ENCODE assay signal across 16 mouse cellular contexts in genomic region chr17:86743351-86743941, GRCm38 (mm10). TPM values are rescaled to one million over a fixed set of nuclear protein-coding genes. Genes with fewer than 3 reads are reported as not detected.
DNase-seq lines count a peak whose midpoint lies in the region; ATAC-seq and TF ChIP-seq lines count a peak whose summit lies in the region.
"Had no signal": no experiment of that assay in that cellular context is flagged by ENCODE, and none has a peak within 500 bp of the region (broad histone marks: within the 10 kb centered on the region; RNA-seq: fewer than 3 reads in every experiment).

No protein-coding gene starts in this region.

- no peaks in the 10 kb centered on the region for H3K4me1 ChIP-seq in stomach, postnatal 0 days (replicated peaks; ENCODE audit: control insufficient read depth, insufficient read depth)
- H3K4me1 ChIP-seq: forebrain, embryonic 13.5 days; limb, embryonic 15.5 days; megakaryocyte, embryonic 14.5 days had no signal

- H3K4me2 ChIP-seq in stomach, postnatal 0 days (replicated peaks; ENCODE audit: low read depth) = no peak overlapping the region
- H3K4me2 ChIP-seq: forebrain, embryonic 13.5 days; limb, embryonic 15.5 days had no signal

- no peak overlapping the region for H3K4me3 ChIP-seq in left cerebral cortex, adult 2 months
- H3K4me3 ChIP-seq in stomach, postnatal 0 days (ENCODE audit: low read depth, low read length) = no peak overlapping the region
- H3K4me3 ChIP-seq: forebrain, embryonic 13.5 days; limb, embryonic 15.5 days; megakaryocyte, embryonic 14.5 days had no signal

- peak; percentile 17 for TF ChIP-seq CTCF in left cerebral cortex, adult 2 months (IDR thresholded peaks at IDR 0.05)
- TF ChIP-seq CTCF in stomach, postnatal 0 days (IDR thresholded peaks at IDR 0.05; ENCODE audit: low read depth) = peak; percentile 55

- no peaks in the 10 kb centered on the region for H3K36me3 ChIP-seq in stomach, postnatal 0 days (ENCODE audit: control insufficient read depth, insufficient read depth, low read length)
- H3K36me3 ChIP-seq: limb, embryonic 15.5 days had no signal

- 71% methylated on average over 7 of the region's 7 CpGs for WGBS in stomach, postnatal 0 days

- no peaks in the 10 kb centered on the region for H3K9me3 ChIP-seq in stomach, postnatal 0 days (ENCODE audit: control insufficient read depth, low read length)
- H3K9me3 ChIP-seq: forebrain, embryonic 13.5 days; limb, embryonic 15.5 days; megakaryocyte, embryonic 14.5 days had no signal

- DNase-seq in CD4-positive, CD25-positive, alpha-beta regulatory T cell, adult 2 months (ENCODE audit: low read depth, low spot score) = peak; percentile 31
- DNase-seq in left cerebral cortex, adult 2 months (ENCODE audit: extremely low spot score in 1 of 2, low spot score in 2 of 2) = no peak
- DNase-seq in left cerebral cortex, adult 18-20 months (ENCODE audit: low spot score in 2 of 2) = no peak
- DNase-seq in thymus, postnatal 4 days = peak; percentile 49
- DNase-seq in thymus, postnatal 0 days (ENCODE audit: low spot score) = no peak
- DNase-seq in stomach, postnatal 0 days (ENCODE audit: low spot score) = no peak
- no peak for DNase-seq in right cerebral cortex, postnatal 14 days
- DNase-seq: cerebellum, postnatal 10 days; layer of hippocampus, adult 9-11 months; right cerebral cortex, adult 18-20 months had no signal

- no peaks in the 10 kb centered on the region for H3K27me3 ChIP-seq in stomach, postnatal 0 days (ENCODE audit: control insufficient read depth, insufficient read depth, low read length)
- H3K27me3 ChIP-seq: forebrain, embryonic 13.5 days; limb, embryonic 15.5 days had no signal

- H3K9ac ChIP-seq in stomach, postnatal 0 days (ENCODE audit: low read length) = no peak overlapping the region
- H3K9ac ChIP-seq: forebrain, embryonic 13.5 days; limb, embryonic 15.5 days had no signal

- no peak overlapping the region for H3K27ac ChIP-seq in left cerebral cortex, adult 2 months
- no peak overlapping the region for H3K27ac ChIP-seq in stomach, postnatal 0 days (replicated peaks)
- H3K27ac ChIP-seq: forebrain, embryonic 13.5 days; limb, embryonic 15.5 days had no signal

- no peak for ATAC-seq in CD4-positive, CD25-positive, alpha-beta regulatory T cell, adult 4 months
- no peak for ATAC-seq in stomach, postnatal 0 days (ENCODE audit: low FRiP score, low TSS enrichment)
- ATAC-seq: forebrain, embryonic 13.5 days; midbrain, embryonic 16.5 days had no signal

- intact Hi-C loops in left cerebral cortex, adult 2 months (cut with DNase I) = no loop called here

- no peak for TF ChIP-seq EP300 in stomach, postnatal 0 days (optimal IDR thresholded peaks at IDR 0.05)

RNA-seq across cellular contexts. Expression of gene Epas1, which starts 10.1 kb away (rescaled TPM):
- 1 to 10 TPM in 1 of 2 experiments, under 1 TPM in 1; 0.36 to 1.9 TPM for polyA plus RNA-seq in CD4-positive, CD25-positive, alpha-beta regulatory T cell, adult 4 months (2017; shearing (Covaris generic))
- 10 to 100 TPM; 93.6 to 97.0 TPM for total RNA-seq in left cerebral cortex, adult 2 months (2021)
- total RNA-seq in left cerebral cortex, adult 18-20 months (2021) = 10 to 100 TPM; 80.4 to 85.4 TPM
- polyA plus RNA-seq in thymus, postnatal 0 days (2015; fragmentation: Nextera tagmentation; extraction: Ambion mirVana) = 1.6 and 2.4 TPM in 2 replicates
- 4.7 and 5.5 TPM in 2 replicates for polyA plus RNA-seq in stomach, postnatal 0 days (2015; fragmentation: Nextera tagmentation; extraction: Ambion mirVana)
- total RNA-seq: hematopoietic stem cell, adult 5-6 weeks had no signal

Comparison
In these comparisons a context has a peak if more than half of its experiments do, and no peak if none do; other contexts are left out.
1. DNase-seq: peak in CD4-positive, CD25-positive, alpha-beta regulatory T cell, adult 2 months (single experiment) and thymus, postnatal 4 days (single experiment); none in left cerebral cortex, adult 2 months (0 of 2), left cerebral cortex, adult 18-20 months (0 of 2), thymus, postnatal 0 days (single experiment), stomach, postnatal 0 days (single experiment) and right cerebral cortex, postnatal 14 days (single experiment).